Mouse (Mus musculus) forebrain, embryonic 12.5 days (tissue): Measurements from ENCODE around the gene Patj. TPM values are rescaled to one million over a fixed set of nuclear protein-coding genes. Genes with fewer than 3 reads are reported as not detected.

Experiments
- ATAC-seq: fragments of 200-750 bp; cut with Nextera tagmentation; 2 replicates; pipeline ENCODE4 v1.8.0; 2017; ENCODE audit warnings: moderate TSS enrichment; ENCODE audit not compliant: low FRiP score
- H3K27ac ChIP-seq: fragments of 300-500 bp; sonication (generic); 2 replicates; pipeline ENCODE4 v1.5.1; 2016; ENCODE audit warnings: mild to moderate bottlenecking
- H3K27me3 ChIP-seq: fragments of 300-500 bp; sonication (generic); 2 replicates; pipeline ENCODE4 v1.6.1; 2016; ENCODE audit warnings: mild to moderate bottlenecking
- H3K36me3 ChIP-seq: fragments of 300-500 bp; sonication (generic); replicated peaks from 2 replicates; pipeline ENCODE4 v1.6.1; 2016; ENCODE audit warnings: mild to moderate bottlenecking
- H3K4me1 ChIP-seq: fragments of 300-500 bp; sonication (generic); 2 replicates; pipeline ENCODE4 v1.6.1; 2016
- H3K4me2 ChIP-seq: fragments of 300-500 bp; sonication (generic); 2 replicates; pipeline ENCODE4 v1.6.1; 2016; ENCODE audit warnings: mild to moderate bottlenecking, moderate library complexity
- H3K4me3 ChIP-seq: fragments of 300-500 bp; sonication (generic); replicated peaks from 2 replicates; pipeline ENCODE4 v1.5.1; 2016; ENCODE audit warnings: mild to moderate bottlenecking
- H3K9ac ChIP-seq: fragments of 300-500 bp; sonication (generic); 2 replicates; pipeline ENCODE4 v1.6.1; 2016; ENCODE audit warnings: mild to moderate bottlenecking
- H3K9me3 ChIP-seq: fragments of 300-500 bp; sonication (generic); 2 replicates; pipeline ENCODE4 v1.6.1; 2016
- WGBS: fragments of 180-500 bp; shearing (Covaris S2); methylation state at CpG from one replicate; pipeline ENCODE4 v1.1.7; 2016; 5-methylcytosine and 5-hydroxymethylcytosine counted together
- polyA plus RNA-seq: library from polyadenylated mRNA; unstranded; fragments of >200 nt; fragmentation: Nextera tagmentation; extraction: Ambion mirVana; gene quantifications from 2 replicates; pipeline ENCODE4 v1.2.1, GENCODE M21; 2016

Gene Patj
- polyA plus RNA-seq, 1 experiment from 2014 or later: 12.9 TPM

GRCm38 (mm10) chr4:98541591-98541990 lies 146.0 kb downstream of the Patj start:
- no peaks in the 10 kb centered on the region for H3K9me3 ChIP-seq
- H3K9ac ChIP-seq: no peak overlapping the region
- H3K4me1 ChIP-seq: peaks cover 9% of the 10 kb centered on the region
- no peak overlapping the region for H3K4me2 ChIP-seq
- WGBS: 90% methylated on average over 2 of the region's 2 CpGs
- no peak overlapping the region for H3K4me3 ChIP-seq
- no peak for ATAC-seq
- no peaks in the 10 kb centered on the region for H3K27me3 ChIP-seq
- H3K27ac ChIP-seq: no peak overlapping the region
- no peaks in the 10 kb centered on the region for H3K36me3 ChIP-seq

DNA sequence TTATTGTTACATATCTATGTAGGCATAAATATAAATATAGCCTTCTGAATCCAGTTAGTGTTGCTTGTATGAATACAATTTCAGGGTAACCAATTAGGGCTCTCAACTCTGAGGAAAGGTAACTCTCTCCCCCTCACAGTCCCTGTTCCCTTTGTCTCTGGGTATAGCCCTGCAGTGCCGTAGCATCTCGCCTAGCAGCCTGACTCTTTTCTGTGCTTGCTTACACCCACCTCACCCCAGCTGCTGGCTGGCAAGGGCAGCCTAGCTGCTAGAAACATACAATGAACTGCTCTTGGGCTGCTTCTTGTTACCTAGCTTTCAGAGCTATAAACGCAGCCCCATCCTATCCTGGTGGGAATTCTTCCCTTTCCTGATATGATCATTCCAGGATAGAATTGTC lies 147.4 kb downstream of the Patj start:
- Histone ChIP-seq H3K9ac (no peak overlapping the region), H3K4me3 (no peak overlapping the region), H3K36me3 (no peaks in the 10 kb centered on the region), H3K4me2 (no peak overlapping the region), H3K27me3 (no peaks in the 10 kb centered on the region), H3K27ac (no peak overlapping the region), H3K4me1 (peaks cover 18% of the 10 kb centered on the region), H3K9me3 (no peaks in the 10 kb centered on the region)
- ATAC-seq: no peak
- 65% methylated on average over 3 of the region's 3 CpGs for WGBS

- ATAC-seq: peak; percentile 71; the same call in 1 of the 2 replicates
Measured at GRCm38 (mm10) chr4:98545376-98545775, 149.8 kb downstream of the Patj start.

GRCm38 (mm10) chr4:98546456-98547176 lies 151.0 kb downstream of the Patj start:
- H3K9me3 ChIP-seq: no peaks in the 10 kb centered on the region
- H3K27me3 ChIP-seq: no peaks in the 10 kb centered on the region
- 0 out of 2 replicates have a peak overlapping the region, but pooled peaks have one; percentile 21 for H3K9ac ChIP-seq
- H3K27ac ChIP-seq: no peak overlapping the region
- peak overlapping the region; percentile 10 for H3K4me2 ChIP-seq
- no peaks in the 10 kb centered on the region for H3K36me3 ChIP-seq
- WGBS: 46% methylated on average over 12 of the region's 12 CpGs
- H3K4me3 ChIP-seq: no peak overlapping the region
- peak; percentile 63; the same call in 1 of the 2 replicates for ATAC-seq
- peaks cover 18% of the 10 kb centered on the region for H3K4me1 ChIP-seq

More at GRCm38 (mm10) chr4:98545376-98545775, 149.8 kb downstream of the Patj start:
- no peaks in the 10 kb centered on the region for H3K27me3 ChIP-seq
- no peak overlapping the region for H3K27ac ChIP-seq
- no peak overlapping the region for H3K9ac ChIP-seq
- WGBS: 27% methylated on average over 1 of the region's 1 CpGs
- H3K4me2 ChIP-seq: no peak overlapping the region
- H3K4me1 ChIP-seq: peaks cover 18% of the 10 kb centered on the region
- H3K36me3 ChIP-seq: no peaks in the 10 kb centered on the region
- H3K4me3 ChIP-seq: no peak overlapping the region
- no peaks in the 10 kb centered on the region for H3K9me3 ChIP-seq

DNA sequence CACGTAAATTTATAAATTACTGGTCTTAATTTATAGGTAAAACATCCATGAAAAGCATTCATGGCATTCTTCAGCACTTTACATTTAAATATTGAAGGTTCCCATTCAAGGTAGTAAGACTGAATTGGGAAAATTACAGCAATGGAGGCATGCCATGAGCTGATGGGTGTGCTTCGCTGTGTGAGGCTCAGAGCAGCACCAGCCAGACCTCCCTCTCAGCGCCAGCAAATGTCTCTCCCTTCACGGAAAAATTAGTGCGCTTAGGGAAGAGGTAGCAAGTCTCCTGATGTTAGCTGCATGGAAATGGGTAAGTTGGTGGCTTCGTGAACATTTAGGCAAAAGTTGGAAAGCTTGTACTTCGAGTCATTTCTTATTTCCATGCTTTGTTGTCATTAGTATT lies 153.9 kb downstream of the Patj start:
- Histone ChIP-seq H3K4me2 (no peak overlapping the region), H3K27ac (no peak overlapping the region), H3K27me3 (no peaks in the 10 kb centered on the region), H3K36me3 (no peaks in the 10 kb centered on the region), H3K4me1 (peaks cover 18% of the 10 kb centered on the region), H3K9me3 (no peaks in the 10 kb centered on the region), H3K9ac (no peak overlapping the region), H3K4me3 (no peak overlapping the region)
- 84% methylated on average over 7 of the region's 7 CpGs for WGBS
- ATAC-seq: no peak

DNA sequence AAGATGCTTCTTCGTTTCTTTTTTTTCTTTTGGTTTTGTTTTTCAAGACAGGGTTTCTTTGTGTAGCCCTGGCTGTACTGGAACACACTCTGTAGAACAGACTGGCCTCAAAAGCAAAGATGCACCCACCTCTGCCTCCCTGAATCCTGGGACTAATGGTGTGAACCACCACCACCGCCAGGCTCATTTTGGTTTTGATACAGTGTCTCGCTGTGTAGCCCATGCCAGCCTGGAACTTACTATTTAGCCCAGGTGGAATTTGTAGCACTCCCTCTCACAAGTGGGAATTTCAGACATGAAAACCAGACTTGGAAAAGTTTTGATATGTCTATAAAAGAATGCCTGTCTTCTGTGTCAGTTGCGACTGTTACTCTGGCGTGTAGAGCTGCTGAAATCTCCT lies 154.5 kb downstream of the Patj start:
- no peak overlapping the region for H3K27ac ChIP-seq
- no peaks in the 10 kb centered on the region for H3K36me3 ChIP-seq
- no peaks in the 10 kb centered on the region for H3K9me3 ChIP-seq
- H3K4me3 ChIP-seq: no peak overlapping the region
- H3K27me3 ChIP-seq: no peaks in the 10 kb centered on the region
- peaks cover 18% of the 10 kb centered on the region for H3K4me1 ChIP-seq
- no peak overlapping the region for H3K4me2 ChIP-seq
- WGBS: 84% methylated on average over 5 of the region's 5 CpGs
- ATAC-seq: no peak
- H3K9ac ChIP-seq: no peak overlapping the region

DNA sequence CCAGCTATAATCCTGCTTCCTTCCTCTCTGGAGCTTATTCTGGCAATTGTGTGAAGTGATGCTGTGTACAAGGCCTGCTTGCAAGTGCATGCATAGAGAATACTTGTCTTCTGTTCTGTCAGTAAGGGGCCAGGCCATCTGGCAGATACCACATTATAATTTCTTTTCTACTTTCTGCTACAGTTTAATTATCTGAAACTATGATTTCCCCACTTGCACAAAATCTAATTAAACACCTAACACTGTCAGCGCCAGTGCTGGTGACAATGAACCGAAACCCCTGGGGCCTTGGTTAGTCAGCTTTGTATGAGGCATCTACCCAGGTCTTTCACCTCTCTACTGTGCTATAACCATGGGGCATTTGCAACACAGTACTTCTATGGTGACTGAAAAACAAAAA lies 160.1 kb downstream of the Patj start:
- peaks cover 11% of the 10 kb centered on the region for H3K4me1 ChIP-seq
- H3K36me3 ChIP-seq: no peaks in the 10 kb centered on the region
- no peak overlapping the region for H3K4me2 ChIP-seq
- H3K4me3 ChIP-seq: no peak overlapping the region
- H3K9ac ChIP-seq: no peak overlapping the region
- no peaks in the 10 kb centered on the region for H3K9me3 ChIP-seq
- H3K27me3 ChIP-seq: no peaks in the 10 kb centered on the region
- WGBS: 53% methylated on average over 2 of the region's 2 CpGs
- peak; percentile 61; the same call in 1 of the 2 replicates for ATAC-seq
- 0 out of 2 replicates have a peak overlapping the region, but pooled peaks have one; percentile 16 for H3K27ac ChIP-seq

DNA sequence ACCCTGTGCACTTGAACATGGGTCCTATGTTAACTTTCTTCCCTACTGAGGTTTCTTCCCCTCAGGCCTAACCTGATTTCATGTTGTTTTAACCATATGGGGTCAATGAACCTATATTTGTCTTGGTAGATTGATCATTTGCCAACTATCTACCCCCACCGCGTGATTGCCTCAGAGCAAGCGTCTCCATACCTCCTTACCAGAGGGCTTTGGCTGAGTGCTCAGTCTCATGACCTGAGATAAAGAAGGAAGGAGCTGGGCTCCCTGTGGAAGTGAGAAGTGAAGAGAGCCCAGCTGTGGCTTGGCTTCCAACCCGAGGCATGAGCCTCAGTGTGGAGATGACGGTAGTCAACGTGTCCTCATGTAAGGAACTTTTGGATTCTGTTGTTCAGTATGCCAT lies 160.9 kb downstream of the Patj start:
- Histone ChIP-seq H3K4me2 (no peak overlapping the region), H3K9me3 (no peaks in the 10 kb centered on the region), H3K27ac (peak overlapping the region; percentile 42; the same call in 1 of the 2 replicates), H3K36me3 (no peaks in the 10 kb centered on the region), H3K4me1 (peaks cover 16% of the 10 kb centered on the region), H3K9ac (no peak overlapping the region), H3K27me3 (no peaks in the 10 kb centered on the region), H3K4me3 (no peak overlapping the region)
- 96% methylated on average over 6 of the region's 6 CpGs for WGBS
- ATAC-seq: no peak

DNA sequence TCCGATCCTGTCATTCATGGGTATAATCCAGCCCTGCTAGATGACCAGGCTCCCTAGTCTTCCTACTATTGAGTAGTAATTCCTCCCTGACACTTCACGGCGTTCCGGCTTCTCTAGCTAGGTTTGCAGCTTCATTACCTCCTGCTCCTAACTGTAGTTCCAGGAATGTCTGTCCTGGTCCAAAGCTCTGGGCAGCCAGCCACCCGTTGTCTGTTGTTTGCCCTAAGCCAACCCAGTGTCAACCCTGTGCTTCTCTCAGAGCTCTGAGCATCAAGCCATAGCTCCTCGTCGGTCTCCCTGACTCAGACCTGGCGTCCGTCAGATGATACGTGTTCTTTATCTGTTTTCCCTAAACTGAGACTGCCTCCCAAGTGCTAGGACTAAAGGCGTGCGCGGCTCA lies 161.6 kb downstream of the Patj start:
- peaks cover 16% of the 10 kb centered on the region for H3K4me1 ChIP-seq
- no peak overlapping the region for H3K4me2 ChIP-seq
- H3K27ac ChIP-seq: no peak overlapping the region
- 95% methylated on average over 13 of the region's 13 CpGs for WGBS
- no peak overlapping the region for H3K4me3 ChIP-seq
- ATAC-seq: no peak
- H3K36me3 ChIP-seq: no peaks in the 10 kb centered on the region
- no peaks in the 10 kb centered on the region for H3K9me3 ChIP-seq
- H3K9ac ChIP-seq: no peak overlapping the region
- no peaks in the 10 kb centered on the region for H3K27me3 ChIP-seq

- Histone ChIP-seq H3K9me3 (no peaks in the 10 kb centered on the region), H3K27me3 (no peaks in the 10 kb centered on the region), H3K4me1 (peaks cover 24% of the 10 kb centered on the region), H3K4me3 (no peak overlapping the region), H3K9ac (no peak overlapping the region), H3K27ac (peak overlapping the region; percentile 65), H3K4me2 (peak overlapping the region; percentile 10; the same call in 1 of the 2 replicates), H3K36me3 (no peaks in the 10 kb centered on the region)
- 45% methylated on average over 9 of the region's 9 CpGs for WGBS
- peak; percentile 76 for ATAC-seq
Measured at GRCm38 (mm10) chr4:98560196-98560830, 164.7 kb downstream of the Patj start.

DNA sequence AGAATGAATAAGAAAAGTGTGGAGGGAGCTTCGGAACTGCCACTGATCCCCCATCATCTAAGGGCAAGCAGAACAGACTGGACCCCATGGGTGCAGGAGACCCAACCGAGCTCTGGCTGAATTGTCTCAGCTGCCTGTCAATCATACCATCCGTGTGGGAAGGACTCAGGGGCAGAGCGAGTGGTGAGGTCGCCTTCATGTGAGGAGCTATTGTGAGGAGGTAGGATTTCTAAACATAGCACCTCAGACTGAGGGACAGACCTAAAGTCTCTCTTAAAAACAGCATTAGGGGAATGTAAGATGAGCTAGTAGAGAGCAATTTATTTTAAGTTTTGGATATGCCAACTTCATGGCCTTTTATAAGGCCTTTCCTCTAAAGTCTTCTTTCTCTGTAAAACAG lies 167.5 kb downstream of the Patj start:
- no peak overlapping the region for H3K9ac ChIP-seq
- no peak overlapping the region for H3K4me3 ChIP-seq
- H3K9me3 ChIP-seq: no peaks in the 10 kb centered on the region
- no peak overlapping the region for H3K27ac ChIP-seq
- ATAC-seq: no peak
- WGBS: 59% methylated on average over 5 of the region's 5 CpGs
- H3K27me3 ChIP-seq: no peaks in the 10 kb centered on the region
- peaks cover 24% of the 10 kb centered on the region for H3K4me1 ChIP-seq
- no peak overlapping the region for H3K4me2 ChIP-seq
- H3K36me3 ChIP-seq: no peaks in the 10 kb centered on the region

DNA sequence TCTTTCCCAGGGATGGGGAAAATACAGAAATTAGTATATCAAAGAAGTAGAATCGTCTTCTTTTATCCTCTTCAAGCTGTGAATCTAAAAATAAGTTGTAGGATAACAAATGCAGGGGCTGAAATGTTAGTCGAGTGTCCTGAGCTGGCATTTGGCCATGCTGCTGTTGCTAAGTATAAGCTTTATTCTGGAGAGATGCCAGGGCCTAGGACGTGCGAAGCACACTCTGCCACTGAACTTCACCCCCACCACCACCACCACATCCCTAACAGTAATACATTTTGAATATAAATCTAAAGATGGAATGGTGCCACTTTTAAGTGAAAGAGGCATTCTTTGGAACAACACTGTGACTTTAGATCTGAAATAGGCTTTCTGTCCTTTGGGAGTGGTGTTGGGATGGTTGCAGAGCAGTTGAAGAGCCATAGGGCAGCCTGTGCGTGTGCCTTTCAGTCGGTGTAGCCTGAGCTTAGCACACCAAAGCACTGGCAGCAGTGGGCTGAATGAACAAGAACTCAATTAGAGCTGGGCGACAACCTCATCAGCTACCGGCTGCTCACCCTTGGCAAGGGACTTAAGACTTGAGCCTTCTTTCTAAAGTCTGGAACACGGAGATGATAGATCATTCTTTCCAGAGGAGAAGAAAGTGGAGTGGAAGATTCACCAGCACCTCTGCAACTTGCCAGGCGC lies 168.1 kb downstream of the Patj start:
- WGBS: 71% methylated on average over 10 of the region's 10 CpGs
- ATAC-seq: no peak
- no peak overlapping the region for H3K4me3 ChIP-seq
- H3K36me3 ChIP-seq: no peaks in the 10 kb centered on the region
- no peak overlapping the region for H3K4me2 ChIP-seq
- peak overlapping the region; percentile 6; the same call in 1 of the 2 replicates for H3K27ac ChIP-seq
- H3K27me3 ChIP-seq: no peaks in the 10 kb centered on the region
- H3K4me1 ChIP-seq: peaks cover 24% of the 10 kb centered on the region
- H3K9ac ChIP-seq: no peak overlapping the region
- no peaks in the 10 kb centered on the region for H3K9me3 ChIP-seq
